Mouse (Mus musculus): ENCODE data around the gene Apoc2. TPM values are rescaled to one million over a fixed set of nuclear protein-coding genes. Genes with fewer than 3 reads are reported as not detected.

Apoc2 gene
- polyA plus RNA-seq, 1 experiment, result not detected

GRCm38 (mm10) chr7:19635074-19635827, 42.5 kb downstream of the Apoc2 start:
- Histone ChIP-seq H3K36me3 (ENCODE audit: control insufficient read depth, insufficient read depth, low read length, poor library complexity, severe bottlenecking) (peaks cover 30% of the 10 kb centered on the region), H3K4me1 (ENCODE audit: control insufficient read depth, insufficient read depth, low read length) (no peaks in the 10 kb centered on the region)

DNA sequence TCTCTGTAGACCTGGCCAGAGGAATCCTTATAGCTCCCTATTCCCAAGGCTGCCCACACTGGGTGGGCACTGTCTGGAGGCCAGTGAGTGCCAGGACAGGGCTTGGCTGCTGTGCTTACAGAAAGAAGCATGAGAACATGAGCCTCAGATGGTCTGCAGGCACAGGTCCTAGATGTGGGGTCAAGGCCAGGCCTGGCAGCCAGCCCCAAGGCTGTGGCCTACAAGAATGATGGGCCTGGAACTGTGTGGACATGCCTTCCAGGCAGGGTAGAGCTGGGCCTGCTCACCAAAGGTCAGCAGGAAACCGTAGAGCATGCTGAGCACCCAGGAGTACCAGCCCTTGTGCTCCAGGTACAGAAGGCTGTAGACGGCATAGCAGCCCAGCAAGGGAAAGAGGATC, 43.1 kb downstream of the Apoc2 start:
- peaks cover 30% of the 10 kb centered on the region for H3K36me3 ChIP-seq (ENCODE audit: control insufficient read depth, insufficient read depth, low read length, poor library complexity, severe bottlenecking)
- no peak overlapping the region for H3K27ac ChIP-seq (ENCODE audit: insufficient read depth, low read length)
- no peak overlapping the region for H3K4me3 ChIP-seq (ENCODE audit: low read depth, low read length)
- TF ChIP-seq CTCF (IDR thresholded peaks at IDR 0.05; ENCODE audit: low read depth, low read length) (no peak), EP300 (IDR thresholded peaks at IDR 0.05; ENCODE audit: insufficient read depth, low read depth, low read length) (no peak)
- H3K27me3 ChIP-seq (ENCODE audit: control insufficient read depth, insufficient read depth, low read length, poor library complexity, severe bottlenecking), result no peaks in the 10 kb centered on the region
- no peaks in the 10 kb centered on the region for H3K9me3 ChIP-seq (replicated peaks; ENCODE audit: control insufficient read depth, insufficient read depth, low read length, poor library complexity, severe bottlenecking)
- H3K9ac ChIP-seq (ENCODE audit: low read depth, poor library complexity, severe bottlenecking), result no peak overlapping the region
- H3K4me1 ChIP-seq (ENCODE audit: control insufficient read depth, insufficient read depth, low read length), result no peaks in the 10 kb centered on the region

More at GRCm38 (mm10) chr7:19635074-19635827, 42.5 kb downstream of the Apoc2 start:
- no peaks in the 10 kb centered on the region for H3K9me3 ChIP-seq (replicated peaks; ENCODE audit: control insufficient read depth, insufficient read depth, low read length, poor library complexity, severe bottlenecking)
- no peak overlapping the region for H3K4me3 ChIP-seq (ENCODE audit: low read depth, low read length)
- no peak for TF ChIP-seq CTCF (IDR thresholded peaks at IDR 0.05; ENCODE audit: low read depth, low read length)
- TF ChIP-seq POLR2A (IDR thresholded peaks at IDR 0.05; ENCODE audit: insufficient read depth, low read length), result no peak
- TF ChIP-seq EP300 (IDR thresholded peaks at IDR 0.05; ENCODE audit: insufficient read depth, low read depth, low read length), result no peak
- H3K27ac ChIP-seq (ENCODE audit: insufficient read depth, low read length), result no peak overlapping the region
- H3K27me3 ChIP-seq (ENCODE audit: control insufficient read depth, insufficient read depth, low read length, poor library complexity, severe bottlenecking), result no peaks in the 10 kb centered on the region
- H3K9ac ChIP-seq (ENCODE audit: low read depth, poor library complexity, severe bottlenecking), result no peak overlapping the region

DNA sequence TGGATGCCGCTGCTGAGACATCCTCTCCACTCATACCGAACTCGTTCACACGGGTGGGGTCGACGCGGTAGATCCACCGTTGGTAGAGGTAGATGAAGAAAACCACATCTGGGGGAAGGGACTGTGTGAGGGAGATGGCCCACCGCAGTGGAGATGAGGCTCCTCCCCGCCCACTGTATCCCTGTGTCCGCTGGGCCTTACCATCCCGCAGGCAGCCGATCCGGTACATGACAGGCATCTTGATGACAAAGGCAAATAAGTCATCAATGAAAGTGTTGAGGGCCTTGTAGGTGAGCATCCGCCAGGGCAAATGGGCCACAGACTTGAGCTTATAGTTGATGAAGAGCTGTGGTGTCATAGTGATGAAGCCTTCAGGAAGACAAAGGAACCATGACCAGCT, 43.9 kb downstream of the Apoc2 start:
- no peak overlapping the region for H3K27ac ChIP-seq (ENCODE audit: insufficient read depth, low read length)
- H3K9ac ChIP-seq (ENCODE audit: low read depth, poor library complexity, severe bottlenecking), result no peak overlapping the region
- no peak overlapping the region for H3K4me3 ChIP-seq (ENCODE audit: low read depth, low read length)
- no peak for TF ChIP-seq EP300 (IDR thresholded peaks at IDR 0.05; ENCODE audit: insufficient read depth, low read depth, low read length)
- TF ChIP-seq POLR2A (IDR thresholded peaks at IDR 0.05; ENCODE audit: insufficient read depth, low read length), result no peak
- TF ChIP-seq CTCF (IDR thresholded peaks at IDR 0.05; ENCODE audit: low read depth, low read length), result no peak
- H3K9me3 ChIP-seq (replicated peaks; ENCODE audit: control insufficient read depth, insufficient read depth, low read length, poor library complexity, severe bottlenecking), result no peaks in the 10 kb centered on the region
- H3K4me1 ChIP-seq (ENCODE audit: control insufficient read depth, insufficient read depth, low read length), result no peaks in the 10 kb centered on the region
- no peaks in the 10 kb centered on the region for H3K27me3 ChIP-seq (ENCODE audit: control insufficient read depth, insufficient read depth, low read length, poor library complexity, severe bottlenecking)
- peaks cover 25% of the 10 kb centered on the region for H3K36me3 ChIP-seq (ENCODE audit: control insufficient read depth, insufficient read depth, low read length, poor library complexity, severe bottlenecking)

GRCm38 (mm10) chr7:19633197-19633596, 44.5 kb downstream of the Apoc2 start:
- no peak overlapping the region for H3K4me3 ChIP-seq (ENCODE audit: low read depth, low read length)
- no peaks in the 10 kb centered on the region for H3K4me1 ChIP-seq (ENCODE audit: control insufficient read depth, insufficient read depth, low read length)
- H3K27me3 ChIP-seq (ENCODE audit: control insufficient read depth, insufficient read depth, low read length, poor library complexity, severe bottlenecking), result no peaks in the 10 kb centered on the region
- no peak overlapping the region for H3K9ac ChIP-seq (ENCODE audit: low read depth, poor library complexity, severe bottlenecking)
- no peak overlapping the region for H3K27ac ChIP-seq (ENCODE audit: insufficient read depth, low read length)
- H3K36me3 ChIP-seq (ENCODE audit: control insufficient read depth, insufficient read depth, low read length, poor library complexity, severe bottlenecking), result peaks cover 20% of the 10 kb centered on the region
- TF ChIP-seq POLR2A (IDR thresholded peaks at IDR 0.05; ENCODE audit: insufficient read depth, low read length) (no peak), CTCF (IDR thresholded peaks at IDR 0.05; ENCODE audit: low read depth, low read length) (no peak), EP300 (IDR thresholded peaks at IDR 0.05; ENCODE audit: insufficient read depth, low read depth, low read length) (no peak)
- no peaks in the 10 kb centered on the region for H3K9me3 ChIP-seq (replicated peaks; ENCODE audit: control insufficient read depth, insufficient read depth, low read length, poor library complexity, severe bottlenecking)

GRCm38 (mm10) chr7:19632720-19633119, 45.0 kb downstream of the Apoc2 start:
- H3K4me3 ChIP-seq (ENCODE audit: low read depth, low read length), result no peak overlapping the region
- TF ChIP-seq EP300 (IDR thresholded peaks at IDR 0.05; ENCODE audit: insufficient read depth, low read depth, low read length), result no peak
- TF ChIP-seq POLR2A (IDR thresholded peaks at IDR 0.05; ENCODE audit: insufficient read depth, low read length), result no peak
- TF ChIP-seq CTCF (IDR thresholded peaks at IDR 0.05; ENCODE audit: low read depth, low read length), result no peak
- peaks cover 19% of the 10 kb centered on the region for H3K36me3 ChIP-seq (ENCODE audit: control insufficient read depth, insufficient read depth, low read length, poor library complexity, severe bottlenecking)

DNA sequence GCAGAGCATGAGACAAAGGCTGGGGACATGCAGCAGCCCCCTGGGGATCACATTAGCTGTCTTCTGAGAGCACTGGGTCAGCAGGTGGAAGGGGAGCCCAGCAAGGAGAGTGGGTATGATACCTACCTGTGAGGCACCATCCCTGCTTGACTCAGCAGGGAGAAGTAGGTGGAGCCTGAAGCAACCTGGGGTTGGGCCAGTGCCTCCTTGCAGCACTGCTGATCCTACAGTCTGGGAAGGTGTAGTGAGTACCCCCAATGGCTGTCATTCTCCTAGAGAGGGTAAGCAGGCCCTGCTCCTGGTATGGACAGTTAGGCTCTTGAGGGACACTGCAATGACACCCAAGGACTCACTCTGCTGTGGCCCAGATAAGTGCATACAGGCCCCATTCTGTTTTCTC, 45.5 kb downstream of the Apoc2 start:
- H3K9me3 ChIP-seq (replicated peaks; ENCODE audit: control insufficient read depth, insufficient read depth, low read length, poor library complexity, severe bottlenecking), result no peaks in the 10 kb centered on the region
- no peak for TF ChIP-seq EP300 (IDR thresholded peaks at IDR 0.05; ENCODE audit: insufficient read depth, low read depth, low read length)
- no peak for TF ChIP-seq CTCF (IDR thresholded peaks at IDR 0.05; ENCODE audit: low read depth, low read length)
- no peak for TF ChIP-seq POLR2A (IDR thresholded peaks at IDR 0.05; ENCODE audit: insufficient read depth, low read length)
- H3K9ac ChIP-seq (ENCODE audit: low read depth, poor library complexity, severe bottlenecking), result no peak overlapping the region
- H3K27ac ChIP-seq (ENCODE audit: insufficient read depth, low read length), result no peak overlapping the region
- no peaks in the 10 kb centered on the region for H3K27me3 ChIP-seq (ENCODE audit: control insufficient read depth, insufficient read depth, low read length, poor library complexity, severe bottlenecking)
- no peak overlapping the region for H3K4me3 ChIP-seq (ENCODE audit: low read depth, low read length)
- no peaks in the 10 kb centered on the region for H3K4me1 ChIP-seq (ENCODE audit: control insufficient read depth, insufficient read depth, low read length)
- H3K36me3 ChIP-seq (ENCODE audit: control insufficient read depth, insufficient read depth, low read length, poor library complexity, severe bottlenecking), result peaks cover 14% of the 10 kb centered on the region

More at GRCm38 (mm10) chr7:19632720-19633119, 45.0 kb downstream of the Apoc2 start:
- Histone ChIP-seq H3K27me3 (ENCODE audit: control insufficient read depth, insufficient read depth, low read length, poor library complexity, severe bottlenecking) (no peaks in the 10 kb centered on the region), H3K4me1 (ENCODE audit: control insufficient read depth, insufficient read depth, low read length) (no peaks in the 10 kb centered on the region), H3K27ac (ENCODE audit: insufficient read depth, low read length) (no peak overlapping the region), H3K9me3 (replicated peaks; ENCODE audit: control insufficient read depth, insufficient read depth, low read length, poor library complexity, severe bottlenecking) (no peaks in the 10 kb centered on the region), H3K9ac (ENCODE audit: low read depth, poor library complexity, severe bottlenecking) (no peak overlapping the region)

All from ES-Bruce4 (cell line).